Mouse (Mus musculus) forebrain, postnatal 0 days (tissue): ENCODE measurements at regions not wholly inside any gene's neighbourhood (a gene's known extent, or its start where the extent isn't known, plus 50 kb on each side); places are given as distances from the start of the nearest gene placed in this dataset.

Experiments used
- ATAC-seq: fragments of 200-750 bp; cut with Nextera tagmentation; 2 replicates; pipeline ENCODE4 v1.8.0; 2017; ENCODE audit warnings: mild to moderate bottlenecking, moderate library complexity
- DNase-seq: peaks from one replicate; pipeline ENCODE4 v3.0.0-alpha.2; 2015
- H3K27ac ChIP-seq: fragments of 300-500 bp; sonication (generic); 2 replicates; pipeline ENCODE4 v1.5.1; 2014; ENCODE audit warnings: low read depth, mild to moderate bottlenecking, antibody characterized with exemption, low read length, moderate library complexity, mixed read lengths
- H3K27me3 ChIP-seq: fragments of 300-500 bp; sonication (generic); 2 replicates; pipeline ENCODE4 v1.6.1; 2014; ENCODE audit warnings: mild to moderate bottlenecking, low read length, mixed read lengths; ENCODE audit not compliant: insufficient read depth
- H3K36me3 ChIP-seq: fragments of 300-500 bp; sonication (generic); 2 replicates; pipeline ENCODE4 v1.6.1; 2014; ENCODE audit warnings: mild to moderate bottlenecking, moderate library complexity; ENCODE audit not compliant: insufficient read depth
- H3K4me1 ChIP-seq: fragments of 300-500 bp; sonication (generic); 2 replicates; pipeline ENCODE4 v1.6.1; 2014; ENCODE audit warnings: antibody characterized with exemption; ENCODE audit not compliant: insufficient read depth
- H3K4me2 ChIP-seq: fragments of 300-500 bp; sonication (generic); 2 replicates; pipeline ENCODE4 v1.6.1; 2014; ENCODE audit warnings: low read depth, mild to moderate bottlenecking, moderate library complexity
- H3K4me3 ChIP-seq: fragments of 300-500 bp; sonication (generic); 2 replicates; pipeline ENCODE4 v1.5.1; 2014; ENCODE audit warnings: low read depth, low read length, mixed read lengths
- H3K9ac ChIP-seq: fragments of 300-500 bp; sonication (generic); 2 replicates; pipeline ENCODE4 v1.6.1; 2014; ENCODE audit warnings: mild to moderate bottlenecking
- H3K9me3 ChIP-seq: fragments of 300-500 bp; sonication (generic); 2 replicates; pipeline ENCODE4 v1.6.1; 2016; ENCODE audit warnings: low read length
- CTCF ChIP-seq: sonication (generic); IDR thresholded peaks from 2 replicates; pipeline ENCODE4 v1.5.1; 2016; ENCODE audit warnings: antibody characterized with exemption, control low read depth, low read depth
- WGBS: fragments of 180-500 bp; shearing (Covaris S2); extraction: QIAGEN DNeasy Blood & Tissue Kit; methylation state at CpG from one replicate; pipeline ENCODE4 v1.1.7; 2014; 5-methylcytosine and 5-hydroxymethylcytosine counted together

DNA sequence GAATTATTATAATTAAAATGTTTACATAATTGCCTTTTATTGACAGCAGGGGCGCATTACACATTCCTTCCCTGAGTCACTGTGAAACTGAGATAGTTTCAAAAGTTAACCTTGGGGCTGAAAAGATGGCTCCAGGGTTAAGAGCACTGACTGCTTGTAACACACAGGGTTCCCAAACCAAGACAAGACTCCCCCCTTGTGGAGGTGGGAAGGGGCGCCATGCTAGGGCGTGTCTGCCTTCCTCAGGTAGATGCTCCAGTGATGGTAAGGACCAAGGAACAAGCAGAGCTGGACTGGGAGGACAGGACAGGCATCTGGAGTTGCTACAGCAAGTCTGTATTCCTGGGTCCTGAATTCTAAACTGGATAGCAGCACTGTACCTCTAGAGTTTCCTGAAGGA, 351.9 kb downstream of the Tbc1d22a start:
- Histone ChIP-seq H3K4me2 (no peak overlapping the region), H3K27me3 (no peaks in the 10 kb centered on the region), H3K4me1 (no peaks in the 10 kb centered on the region), H3K9ac (no peak overlapping the region), H3K4me3 (no peak overlapping the region), H3K27ac (no peak overlapping the region), H3K36me3 (no peaks in the 10 kb centered on the region), H3K9me3 (no peaks in the 10 kb centered on the region)
- WGBS = 81% methylated on average over 3 of the region's 3 CpGs
- TF ChIP-seq CTCF = peak; percentile 38; the same call in 1 of the 2 replicates
- ATAC-seq (no peak), DNase-seq (no peak)

DNA sequence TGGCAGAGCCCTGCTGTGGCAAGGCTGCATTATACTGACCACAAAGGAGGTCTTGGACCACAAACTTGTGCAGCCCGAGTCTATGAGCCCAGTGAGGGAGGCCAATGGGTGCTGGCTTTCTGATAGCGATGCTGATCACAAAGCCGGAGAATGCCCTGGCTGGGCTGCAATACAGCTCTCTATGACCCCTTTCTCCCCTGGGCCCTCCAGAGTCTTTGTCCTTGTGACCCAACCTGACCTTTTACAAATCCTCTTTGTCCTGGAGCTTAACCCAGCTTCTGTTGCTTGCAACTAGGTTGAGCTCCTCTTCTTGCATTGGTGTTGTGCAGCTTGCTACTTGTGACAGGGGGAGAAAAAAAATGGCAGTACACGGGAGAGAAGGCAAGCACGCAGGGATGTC, 360.1 kb downstream of the Tbc1d22a start:
- DNase-seq (no peak), ATAC-seq (no peak)
- Histone ChIP-seq H3K9ac (no peak overlapping the region), H3K9me3 (no peaks in the 10 kb centered on the region), H3K36me3 (no peaks in the 10 kb centered on the region), H3K4me1 (no peaks in the 10 kb centered on the region), H3K27ac (no peak overlapping the region), H3K27me3 (no peaks in the 10 kb centered on the region), H3K4me2 (no peak overlapping the region), H3K4me3 (no peak overlapping the region)
- TF ChIP-seq CTCF = no peak
- WGBS = 13% methylated on average over 5 of the region's 5 CpGs

- WGBS = 71% methylated on average over 5 of the region's 5 CpGs
- Histone ChIP-seq H3K27ac (no peak overlapping the region), H3K4me3 (no peak overlapping the region), H3K4me2 (no peak overlapping the region), H3K36me3 (no peaks in the 10 kb centered on the region), H3K9me3 (no peaks in the 10 kb centered on the region), H3K4me1 (no peaks in the 10 kb centered on the region), H3K27me3 (no peaks in the 10 kb centered on the region), H3K9ac (no peak overlapping the region)
- no peak for ATAC-seq
- TF ChIP-seq CTCF = no peak
- no peak for DNase-seq
Measured at GRCm38 (mm10) chr15:86576666-86577065, 362.4 kb downstream of the Tbc1d22a start.

GRCm38 (mm10) chr15:86578689-86579088, 364.4 kb downstream of the Tbc1d22a start:
- Histone ChIP-seq H3K9me3 (no peaks in the 10 kb centered on the region), H3K9ac (no peak overlapping the region), H3K4me2 (no peak overlapping the region), H3K27ac (no peak overlapping the region), H3K27me3 (no peaks in the 10 kb centered on the region), H3K36me3 (no peaks in the 10 kb centered on the region), H3K4me3 (no peak overlapping the region), H3K4me1 (no peaks in the 10 kb centered on the region)
- no peak for ATAC-seq
- TF ChIP-seq CTCF = no peak
- WGBS = 74% methylated on average over 16 of the region's 16 CpGs
- DNase-seq = no peak

DNA sequence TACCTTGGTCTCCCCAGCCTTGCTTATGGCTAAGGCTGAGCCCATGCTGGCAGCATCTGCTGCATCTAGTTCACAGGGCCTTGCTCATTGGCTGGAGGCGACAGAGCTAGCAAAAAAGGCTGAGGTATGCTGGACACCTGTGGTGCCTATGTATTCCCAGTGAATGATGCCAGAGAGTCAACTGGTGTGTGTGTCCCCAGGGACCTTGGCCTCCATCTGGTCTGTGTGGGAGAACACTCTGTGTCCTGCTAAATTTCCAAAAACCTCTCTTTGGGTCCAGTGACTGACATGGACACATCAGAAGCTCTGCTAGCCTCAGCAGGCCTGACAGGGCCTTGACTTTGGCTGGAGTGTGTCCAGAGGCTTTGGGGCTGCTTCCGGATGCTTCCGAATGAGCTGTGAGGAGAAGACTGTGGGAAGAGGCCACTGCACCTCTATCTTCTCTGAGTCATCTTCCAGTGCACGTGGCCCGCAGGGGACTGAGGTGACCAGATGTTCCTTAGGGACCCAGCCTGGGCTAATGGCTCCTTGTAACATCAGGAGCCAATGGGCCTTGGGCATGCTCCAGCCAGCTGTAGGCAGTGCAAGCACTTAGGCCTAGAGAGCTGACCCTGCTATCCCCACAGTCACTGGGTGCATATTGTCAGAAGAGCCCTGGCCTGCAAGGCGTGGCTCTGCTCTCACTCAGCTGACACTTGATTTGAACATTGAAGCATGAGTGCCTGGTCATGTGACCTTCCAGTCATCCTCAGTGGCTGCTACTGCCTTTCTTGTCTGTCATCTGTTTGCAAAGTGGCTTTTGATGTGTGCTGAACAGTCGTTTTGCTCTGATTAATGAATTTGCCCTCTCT, 368.2 kb downstream of the Tbc1d22a start:
- Histone ChIP-seq H3K9ac (no peak overlapping the region), H3K4me2 (no peak overlapping the region), H3K4me3 (no peak overlapping the region), H3K9me3 (no peaks in the 10 kb centered on the region), H3K27ac (no peak overlapping the region), H3K4me1 (no peaks in the 10 kb centered on the region), H3K36me3 (no peaks in the 10 kb centered on the region), H3K27me3 (no peaks in the 10 kb centered on the region)
- WGBS = 82% methylated on average over 7 of the region's 7 CpGs
- no peak for TF ChIP-seq CTCF
- DNase-seq (no peak), ATAC-seq (no peak)

GRCm38 (mm10) chr15:86585716-86586115, 371.5 kb downstream of the Tbc1d22a start:
- WGBS = 84% methylated on average over 4 of the region's 4 CpGs
- TF ChIP-seq CTCF = no peak
- Histone ChIP-seq H3K27me3 (no peaks in the 10 kb centered on the region), H3K9ac (no peak overlapping the region), H3K4me1 (no peaks in the 10 kb centered on the region), H3K4me3 (no peak overlapping the region), H3K9me3 (no peaks in the 10 kb centered on the region), H3K4me2 (no peak overlapping the region), H3K36me3 (no peaks in the 10 kb centered on the region), H3K27ac (no peak overlapping the region)
- ATAC-seq (no peak), DNase-seq (no peak)

- Histone ChIP-seq H3K27me3 (no peaks in the 10 kb centered on the region), H3K4me2 (no peak overlapping the region), H3K4me3 (no peak overlapping the region), H3K36me3 (no peaks in the 10 kb centered on the region), H3K9ac (no peak overlapping the region), H3K27ac (no peak overlapping the region), H3K4me1 (no peaks in the 10 kb centered on the region), H3K9me3 (no peaks in the 10 kb centered on the region)
- no peak for TF ChIP-seq CTCF
- DNase-seq = no peak
- no peak for ATAC-seq
- WGBS = 86% methylated on average over 6 of the region's 6 CpGs
Measured at GRCm38 (mm10) chr15:86587209-86587608, 372.9 kb downstream of the Tbc1d22a start.
